Comparison of ENCODE assay signal across 8 mouse cellular contexts in genomic region chr12:52097049-52097649, GRCm38 (mm10). TPM values are rescaled to one million over a fixed set of nuclear protein-coding genes. Genes with fewer than 3 reads are reported as not detected.
A peak's percentile ranks its signal among the peaks of the same experiment; 100 is the strongest.
DNase-seq lines count a peak whose midpoint lies in the region; ATAC-seq lines count a peak whose summit lies in the region.

No protein-coding gene starts in this region.

- no peak for ATAC-seq in heart, embryonic 14.5 days (ENCODE audit: insufficient number of reproducible peaks, insufficient read depth, low FRiP score, low read depth)
- ATAC-seq in activated CD4-positive, CD25-positive, alpha-beta regulatory T cell, adult 4 months: peak; percentile 6
- ATAC-seq in hindbrain, embryonic 12.5 days (ENCODE audit: low FRiP score): peak; percentile 82
- peak; percentile 72 for ATAC-seq in midbrain, embryonic 12.5 days (ENCODE audit: low FRiP score, low read depth)

- peak overlapping the region; percentile 91; the same call in 1 of the 2 replicates for H3K9ac ChIP-seq in heart, embryonic 14.5 days (ENCODE audit: low read length)
- peak overlapping the region; percentile 83; the same call in 1 of the 2 replicates for H3K9ac ChIP-seq in hindbrain, embryonic 12.5 days
- no peak overlapping the region for H3K9ac ChIP-seq in midbrain, embryonic 12.5 days (replicated peaks)

- no peak overlapping the region for H3K27ac ChIP-seq in heart, embryonic 14.5 days (replicated peaks in 1 of 2; ENCODE audit: control insufficient read depth in 1 of 2, insufficient read depth in 1 of 2, low read depth in 2 of 2, low read length in 2 of 2)
- H3K27ac ChIP-seq in hindbrain, embryonic 12.5 days: no peak overlapping the region
- no peak overlapping the region for H3K27ac ChIP-seq in midbrain, embryonic 12.5 days (replicated peaks)

- peaks cover 0 to 3% of the 10 kb centered on the region in 2 experiments; a peak in 2 of 4 replicates for H3K4me1 ChIP-seq in heart, embryonic 14.5 days (ENCODE audit: control insufficient read depth in 2 of 2, insufficient read depth in 2 of 2, low read length in 2 of 2)
- no peaks in the 10 kb centered on the region for H3K4me1 ChIP-seq in hindbrain, embryonic 12.5 days
- no peaks in the 10 kb centered on the region for H3K4me1 ChIP-seq in midbrain, embryonic 12.5 days

- no peak for DNase-seq in heart, postnatal 14 days
- no peak for DNase-seq in frontal cortex, postnatal 10 days (ENCODE audit: low spot score in 2 of 2)
- DNase-seq in adrenal gland, postnatal 25 days: no peak
- DNase-seq in retina, postnatal 1 day: no peak

- no peaks in the 10 kb centered on the region for H3K9me3 ChIP-seq in heart, embryonic 14.5 days (ENCODE audit: control insufficient read depth, low read length)
- H3K9me3 ChIP-seq in hindbrain, embryonic 12.5 days (replicated peaks): no peaks in the 10 kb centered on the region
- no peaks in the 10 kb centered on the region for H3K9me3 ChIP-seq in midbrain, embryonic 12.5 days

- no peaks in the 10 kb centered on the region for H3K27me3 ChIP-seq in heart, embryonic 14.5 days (ENCODE audit: control insufficient read depth, insufficient read depth, low read length)
- no peaks in the 10 kb centered on the region for H3K27me3 ChIP-seq in hindbrain, embryonic 12.5 days
- H3K27me3 ChIP-seq in midbrain, embryonic 12.5 days: no peaks in the 10 kb centered on the region

- H3K4me3 ChIP-seq in heart, embryonic 14.5 days (ENCODE audit: control insufficient read depth in 1 of 2, insufficient read depth in 1 of 2, low read depth in 1 of 2, low read length in 2 of 2): peak overlapping the region; percentile 92 to 99
- H3K4me3 ChIP-seq in hindbrain, embryonic 12.5 days: peak overlapping the region; percentile 89
- H3K4me3 ChIP-seq in midbrain, embryonic 12.5 days: peak overlapping the region; percentile 93

- intact Hi-C loops in heart, postnatal 14 days (cut with DNase I): no loop called here

- 69% methylated on average over 13 of the region's 13 CpGs for WGBS in heart, embryonic 14.5 days
- WGBS in hindbrain, embryonic 12.5 days: 73% methylated on average over 13 of the region's 13 CpGs
- 70% methylated on average over 13 of the region's 13 CpGs for WGBS in midbrain, embryonic 12.5 days

- H3K4me2 ChIP-seq in heart, embryonic 14.5 days (ENCODE audit: low read length): peak overlapping the region; percentile 71
- H3K4me2 ChIP-seq in hindbrain, embryonic 12.5 days (replicated peaks): peak overlapping the region; percentile 56
- peak overlapping the region; percentile 57 for H3K4me2 ChIP-seq in midbrain, embryonic 12.5 days (replicated peaks)

- H3K36me3 ChIP-seq in heart, embryonic 14.5 days (ENCODE audit: control insufficient read depth, insufficient read depth, low read length): no peaks in the 10 kb centered on the region
- no peaks in the 10 kb centered on the region for H3K36me3 ChIP-seq in hindbrain, embryonic 12.5 days
- no peaks in the 10 kb centered on the region for H3K36me3 ChIP-seq in midbrain, embryonic 12.5 days

RNA-seq across cellular contexts. Expression of gene Nubpl, which starts 0.4 kb away (rescaled TPM):
- 12.3 and 13.1 TPM in 2 replicates for polyA plus RNA-seq in heart, embryonic 14.5 days (2014; fragmentation: Nextera tagmentation; extraction: Ambion mirVana)
- total RNA-seq in heart, postnatal 14 days (2021): 1 to 10 TPM; 7.5 to 8.7 TPM
- polyA plus RNA-seq in activated CD4-positive, CD25-positive, alpha-beta regulatory T cell, adult 4 months (2017; shearing (Covaris generic)): 1 to 10 TPM; 3.9 to 4.4 TPM
- polyA plus RNA-seq in hindbrain, embryonic 12.5 days (2016; fragmentation: Nextera tagmentation; extraction: Ambion mirVana): 10.9 TPM in 2 replicates
- 11.5 and 12.9 TPM in 2 replicates for polyA plus RNA-seq in midbrain, embryonic 12.5 days (2016; fragmentation: Nextera tagmentation; extraction: Ambion mirVana)
- total RNA-seq in adrenal gland, postnatal 25 days (2021): 13.5 and 15.9 TPM in 2 replicates
